Mouse (Mus musculus) T-helper 1 cell (primary cell): ENCODE measurements around the gene Kif1bp.

Experiments
- in situ Hi-C: fragments of 300-600 bp; cut with MboI, MseI; formaldehyde crosslinking; loops from one replicate; pipeline ENCODE4 v1.15.1; 2025; ENCODE audit warnings: high pct_unique_total_duplicates

Gene Kif1bp

GRCm38 (mm10) chr10:62512855-62513254 is 65.4 kb downstream of the Kif1bp start:
- in situ Hi-C loops = no loop called here

GRCm38 (mm10) chr10:62511528-62511927 is 66.7 kb downstream of the Kif1bp start:
- in situ Hi-C loops = no loop called here

- in situ Hi-C loops = loop anchor here (5.0 kb wide), 1 partner anchor 33 kb away; no protein-coding TSS in a partner anchor
Observed at GRCm38 (mm10) chr10:62509032-62509656, 69.1 kb downstream of the Kif1bp start.

GRCm38 (mm10) chr10:62508459-62508858 is 69.8 kb downstream of the Kif1bp start:
- in situ Hi-C loops = loop anchor here (5.0 kb wide), 1 partner anchor 34 kb away; no protein-coding TSS in a partner anchor

- in situ Hi-C loops = loop anchor here (5.0 kb wide), 1 partner anchor 35 kb away; no protein-coding TSS in a partner anchor
Observed at GRCm38 (mm10) chr10:62507591-62508308, 70.5 kb downstream of the Kif1bp start.

- in situ Hi-C loops = loop anchor here (5.0 kb wide), 1 partner anchor 35 kb away; no protein-coding TSS in a partner anchor
Observed at GRCm38 (mm10) chr10:62507071-62507470, 71.2 kb downstream of the Kif1bp start.

GRCm38 (mm10) chr10:62506019-62506556 is 72.2 kb downstream of the Kif1bp start:
- in situ Hi-C loops = loop anchor here (5.0 kb wide), 1 partner anchor 36 kb away; no protein-coding TSS in a partner anchor

- in situ Hi-C loops = loop anchor here (5.0 kb wide), 1 partner anchor 37 kb away; no protein-coding TSS in a partner anchor
Observed at GRCm38 (mm10) chr10:62505224-62505983, 72.9 kb downstream of the Kif1bp start.

- in situ Hi-C loops = no loop called here
Observed at GRCm38 (mm10) chr10:62503836-62504628, 74.2 kb downstream of the Kif1bp start.

- in situ Hi-C loops = no loop called here
Observed at GRCm38 (mm10) chr10:62503353-62503752, 74.9 kb downstream of the Kif1bp start.

- in situ Hi-C loops = no loop called here
Observed at GRCm38 (mm10) chr10:62501951-62502350, 76.3 kb downstream of the Kif1bp start.

- in situ Hi-C loops = no loop called here
Observed at GRCm38 (mm10) chr10:62500916-62501615, 77.2 kb downstream of the Kif1bp start.

GRCm38 (mm10) chr10:62500088-62500915 is 78.0 kb downstream of the Kif1bp start:
- in situ Hi-C loops = no loop called here

- in situ Hi-C loops = loop anchor here (25.0 kb wide), 1 partner anchor 804 kb away; the partner anchor contains the start of genes Sar1a and Tysnd1
Observed at GRCm38 (mm10) chr10:62491681-62492080, 86.6 kb downstream of the Kif1bp start.
